Mouse (Mus musculus) heart, adult 18-20 months (tissue): ENCODE data around the gene Gm8212. TPM values are rescaled to one million over a fixed set of nuclear protein-coding genes. Genes with fewer than 3 reads are reported as not detected.
"Not testable (repeated sequence)": the region's sequence is repeated elsewhere in the genome, so short reads cannot be mapped to it uniquely, and the experiment has no call there.

ENCODE experiments used
- DNase-seq, 2 experiments: peaks; one replicate each; pipeline ENCODE4 v3.0.0; 2021 to 2022; ENCODE audit warnings: mixed read lengths in 1 of 2
- long read RNA-seq, 2 experiments: library from polyadenylated mRNA; stranded (forward); transcript quantifications; one replicate each; pipeline ENCODE4 v2.0.0; 2021
- total RNA-seq, 2 experiments: library from RNA; stranded (reverse); gene quantifications; 2 replicates each; pipeline ENCODE4 v1.2.3; 2021

Gene Gm8212
- total RNA-seq, result not detected
- long read RNA-seq, experiment 1, result 0 reads
- long read RNA-seq, experiment 2, result 0 reads

DNA sequence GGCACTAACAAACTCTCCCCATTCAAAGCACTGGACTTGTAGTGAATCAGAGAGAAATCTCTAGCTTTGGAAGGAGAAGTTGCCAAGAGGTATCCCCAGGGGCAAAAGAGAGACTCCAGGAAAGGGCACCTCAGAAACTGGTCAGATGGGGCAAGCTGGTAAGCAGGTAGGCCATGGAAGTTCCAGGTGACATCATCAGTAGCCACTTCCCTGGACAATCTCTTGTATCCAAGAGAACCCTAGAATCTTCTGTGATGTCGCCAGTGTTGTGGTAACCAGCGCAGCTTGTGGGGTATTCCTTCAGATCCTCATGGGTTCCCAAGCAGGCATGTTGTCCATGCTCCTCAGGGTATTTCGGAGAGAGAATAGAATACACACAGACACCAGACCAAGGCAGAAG is at the start of gene Gm8212:
Gene Gm8212 (plus strand): TSS at position 301 of the 400 bp plus-strand sequence.
- not testable (repeated sequence) for DNase-seq

DNA sequence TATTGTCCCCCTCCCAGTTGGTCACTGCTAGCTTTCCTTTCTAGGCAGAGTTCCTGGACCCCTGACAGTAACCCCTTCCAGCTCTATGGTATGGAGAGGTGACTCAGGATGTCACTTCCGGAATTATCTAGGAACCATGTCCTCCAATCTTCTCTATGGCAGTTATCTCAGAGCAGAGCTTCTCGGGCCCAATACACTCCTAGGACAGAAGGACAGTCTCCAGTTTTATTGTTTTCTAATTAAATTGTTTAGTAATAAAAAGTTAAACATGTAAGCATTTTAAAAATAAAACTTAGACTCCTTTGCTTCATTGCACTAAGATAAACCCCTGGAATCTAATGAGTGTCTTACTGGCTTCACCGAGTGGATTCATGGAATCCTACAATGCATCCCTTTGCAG is 15.7 kb downstream of the Gm8212 start, which contains the start of gene 4930503E14Rik:
Gene 4930503E14Rik (minus strand): TSS at position 101 of the 400 bp plus-strand sequence.
- not testable (repeated sequence) for DNase-seq

DNA sequence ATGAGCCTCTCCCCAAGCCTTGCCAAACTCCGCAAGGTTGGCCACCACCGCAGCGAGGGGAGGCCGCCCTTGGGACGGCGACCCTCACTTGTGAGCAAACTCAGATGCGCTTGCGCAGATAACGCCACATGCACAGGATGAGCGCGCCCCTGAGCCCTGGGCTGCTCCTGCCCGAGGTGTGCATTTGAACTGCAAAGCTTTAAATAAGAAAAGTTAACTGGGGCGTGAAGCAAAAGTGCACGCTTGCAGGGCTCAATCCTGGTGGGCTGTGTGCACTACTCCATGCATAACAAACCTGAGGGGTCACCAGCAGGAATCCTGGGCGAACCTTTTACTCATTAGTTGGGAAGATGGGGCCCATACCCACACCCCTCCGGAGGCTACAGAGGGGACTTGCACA is 50.6 kb downstream of the Gm8212 start:
- DNase-seq, result no peak

Other genes with a start within 250 kb of the Gm8212 start
- gene Ang5, start 240.6 kb upstream of the Gm8212 start, total RNA-seq, result not detected
- not detected for gene Ang6, start 195.4 kb upstream of the Gm8212 start, total RNA-seq
- gene Ear2, start 95.0 kb upstream of the Gm8212 start, total RNA-seq, result under 1 TPM; 0.41 to 0.52 TPM
- not detected for gene Gm3327, start 73.8 kb upstream of the Gm8212 start, total RNA-seq
- gene 4930503E14Rik, start 15.6 kb downstream of the Gm8212 start, total RNA-seq, result not detected
- gene Gm8220, start 87.9 kb downstream of the Gm8212 start, total RNA-seq, result not detected
- gene Gm5930, start 140.9 kb downstream of the Gm8212 start, total RNA-seq, result not detected
- gene Gm8229, start 167.7 kb downstream of the Gm8212 start, total RNA-seq, result not detected
- gene Gm3371, start 213.0 kb downstream of the Gm8212 start, total RNA-seq, result not detected
- gene Gm8232, start 236.0 kb downstream of the Gm8212 start, total RNA-seq, result not detected